Mouse (Mus musculus): ENCODE results near the gene Osbpl6.

DNA sequence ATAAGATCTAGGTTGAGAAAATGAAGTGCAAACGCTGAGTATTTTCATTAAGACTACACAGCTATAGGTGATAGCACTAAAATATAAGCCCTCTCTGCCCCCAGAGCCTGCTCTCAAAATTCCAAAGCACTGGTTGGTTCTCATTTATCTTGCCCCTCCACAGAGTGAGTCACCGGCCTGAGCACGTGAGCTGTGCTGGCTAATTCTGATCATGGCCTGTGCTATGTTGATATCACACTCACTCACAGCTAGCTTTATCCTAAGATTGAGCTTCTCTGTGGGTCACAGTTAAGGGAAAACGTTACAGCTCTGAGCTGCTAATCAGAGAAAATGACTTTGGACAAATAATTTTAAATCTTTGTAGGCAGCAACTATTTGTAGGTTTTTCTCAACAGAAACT is 34.1 kb upstream of the Osbpl6 start:
- TF ChIP-seq POLR2A (IDR thresholded peaks at IDR 0.05; ENCODE audit: borderline replicate concordance, extremely low read depth, low read depth, low read length) (no peak), CTCF (IDR thresholded peaks at IDR 0.05; ENCODE audit: insufficient read depth, low read length) (no peak)
